Mouse (Mus musculus) midbrain, embryonic 15.5 days (tissue): ENCODE data around the gene Palm3. TPM values are rescaled to one million over a fixed set of nuclear protein-coding genes. Genes with fewer than 3 reads are reported as not detected.
"Not testable (repeated sequence)": the region's sequence is repeated elsewhere in the genome, so short reads cannot be mapped to it uniquely, and the experiment has no call there.

Experiments used
- ATAC-seq: fragments of 200-750 bp; cut with Nextera tagmentation; replicated peaks from 2 replicates; pipeline ENCODE4 v1.8.0; 2017; ENCODE audit warnings: moderate TSS enrichment
- H3K27ac ChIP-seq: fragments of 300-500 bp; sonication (generic); 2 replicates; pipeline ENCODE4 v1.5.1; 2015; ENCODE audit warnings: mild to moderate bottlenecking, inconsistent platforms
- H3K27me3 ChIP-seq: fragments of 300-500 bp; sonication (generic); replicated peaks from 2 replicates; pipeline ENCODE4 v1.6.1; 2015; ENCODE audit warnings: inconsistent platforms
- H3K36me3 ChIP-seq: fragments of 300-500 bp; sonication (generic); replicated peaks from 2 replicates; pipeline ENCODE4 v1.6.1; 2015; ENCODE audit warnings: inconsistent platforms
- H3K4me1 ChIP-seq: fragments of 300-500 bp; sonication (generic); 2 replicates; pipeline ENCODE4 v1.6.1; 2015; ENCODE audit warnings: inconsistent platforms
- H3K4me2 ChIP-seq: fragments of 300-500 bp; sonication (generic); 2 replicates; pipeline ENCODE4 v1.6.1; 2015; ENCODE audit warnings: inconsistent platforms, mild to moderate bottlenecking, moderate library complexity
- H3K4me3 ChIP-seq: fragments of 300-500 bp; sonication (generic); 2 replicates; pipeline ENCODE4 v1.5.1; 2015; ENCODE audit warnings: mild to moderate bottlenecking, inconsistent platforms
- H3K9ac ChIP-seq: fragments of 300-500 bp; sonication (generic); 2 replicates; pipeline ENCODE4 v1.6.1; 2015; ENCODE audit warnings: mild to moderate bottlenecking, inconsistent platforms
- H3K9me3 ChIP-seq: fragments of 300-500 bp; sonication (generic); 2 replicates; pipeline ENCODE4 v1.6.1; 2016; ENCODE audit warnings: inconsistent platforms
- WGBS: fragments of 180-500 bp; shearing (Covaris S2); methylation state at CpG from one replicate; pipeline ENCODE4 v1.1.7; 2015; ENCODE audit warnings: mixed read lengths; 5-methylcytosine and 5-hydroxymethylcytosine counted together
- polyA plus RNA-seq: library from polyadenylated mRNA; unstranded; fragments of >200 nt; fragmentation: Nextera tagmentation; extraction: Ambion mirVana; gene quantifications from 2 replicates; pipeline ENCODE4 v1.2.1, GENCODE M21; 2015

The Palm3 gene
- polyA plus RNA-seq, 1 experiment from 2014 or later = 2.6 TPM

DNA sequence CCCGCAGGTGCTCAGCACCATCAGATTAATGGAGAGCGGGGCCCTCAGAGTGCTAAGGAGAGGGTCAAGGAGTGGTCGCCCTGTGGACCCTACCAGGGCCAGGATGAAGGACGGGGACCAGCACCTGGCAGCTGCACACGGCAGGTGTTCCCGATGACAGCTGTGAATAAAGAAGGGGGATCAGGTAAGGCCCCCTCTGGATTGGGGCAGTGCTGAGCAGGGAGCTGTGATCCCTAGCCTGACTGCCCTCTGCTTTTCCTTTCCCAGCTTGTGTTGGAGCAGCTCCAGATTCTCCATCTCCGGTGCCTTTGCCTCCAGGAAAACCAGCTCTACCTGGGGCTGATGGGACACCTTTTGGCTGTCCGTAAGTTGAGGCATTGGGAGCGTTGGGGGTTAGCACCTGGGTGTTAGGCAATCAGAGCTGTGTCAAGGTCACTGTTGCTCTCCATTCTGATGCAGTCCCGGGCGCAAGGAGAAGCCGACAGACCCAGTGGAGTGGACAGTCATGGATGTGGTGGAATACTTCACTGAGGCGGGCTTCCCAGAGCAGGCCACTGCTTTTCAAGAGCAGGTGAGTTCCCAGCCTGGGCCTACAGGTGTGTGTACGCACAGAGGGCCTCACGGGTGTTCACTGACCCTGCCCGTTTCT lies 22.1 kb upstream of the Palm3 start:
- Histone ChIP-seq H3K9ac (no peak overlapping the region), H3K36me3 (peaks cover 6% of the 10 kb centered on the region; the same call in 1 of the 2 replicates), H3K27me3 (peaks cover 18% of the 10 kb centered on the region), H3K4me2 (peak overlapping the region; percentile 72), H3K4me3 (peak overlapping the region; percentile 80), H3K4me1 (peaks cover 40% of the 10 kb centered on the region), H3K27ac (no peak overlapping the region), H3K9me3 (no peaks in the 10 kb centered on the region)
- no peak for ATAC-seq
- 74% methylated on average over 16 of the region's 16 CpGs for WGBS

GRCm38 (mm10) chr8:83999825-84000224 lies 21.4 kb upstream of the Palm3 start:
- H3K4me2 ChIP-seq = no peak overlapping the region
- WGBS = 89% methylated on average over 2 of the region's 2 CpGs

DNA sequence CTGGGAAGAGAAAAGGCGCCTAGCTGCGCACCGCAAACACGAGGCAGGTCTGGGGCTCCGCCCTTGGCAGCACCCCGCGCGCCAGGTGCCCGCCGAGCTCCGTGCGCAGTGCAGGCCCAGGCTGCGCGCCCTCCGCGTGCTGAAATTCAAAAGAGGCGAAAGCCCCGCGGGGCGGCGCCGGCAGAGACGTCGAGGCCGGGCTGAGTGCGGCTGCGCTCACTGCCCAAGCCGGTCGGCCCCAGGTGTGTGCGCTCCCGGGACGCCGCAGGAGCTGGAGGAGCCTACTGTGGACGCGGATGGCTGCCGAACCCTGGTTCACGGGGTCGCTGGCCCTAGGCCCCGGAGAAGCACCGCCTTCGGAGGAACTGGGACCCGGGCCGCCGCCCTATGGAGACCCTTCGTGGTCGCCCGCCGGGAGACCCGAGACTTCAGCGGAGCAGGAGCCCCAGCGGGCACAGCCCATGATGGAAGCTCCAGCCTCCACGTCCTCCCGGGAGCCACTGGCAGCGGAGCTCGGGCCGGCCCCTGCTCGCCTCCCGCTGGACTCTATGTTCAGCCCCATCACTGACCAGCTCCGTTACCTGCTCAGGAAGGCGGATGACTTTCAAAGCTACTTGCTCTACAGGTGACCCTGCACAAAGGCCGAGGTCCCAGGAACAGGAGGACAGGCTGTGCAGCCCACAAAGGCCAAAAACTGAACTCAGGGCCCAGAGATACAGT lies 19.8 kb upstream of the Palm3 start, which contains the start of gene 1700067K01Rik:
Gene 1700067K01Rik (plus strand): TSS at position 222 of the 720 bp plus-strand sequence.
- 0 out of 2 replicates have a peak within 1 kb of the TSS, but pooled peaks have one; percentile 0 for H3K4me3 ChIP-seq
- no peak within 1 kb of the TSS for H3K9ac ChIP-seq
- no peak for ATAC-seq
- peaks cover 43% of the 10 kb centered on the region for H3K4me1 ChIP-seq
- peaks cover 18% of the 10 kb centered on the region for H3K27me3 ChIP-seq
- H3K9me3 ChIP-seq = no peaks in the 10 kb centered on the region
- peak within 1 kb of the TSS; percentile 23; the same call in 1 of the 2 replicates for H3K4me2 ChIP-seq
- no peaks in the 10 kb centered on the region for H3K36me3 ChIP-seq
- H3K27ac ChIP-seq = no peak within 1 kb of the TSS
- 22% methylated on average over 61 of the region's 61 CpGs for WGBS

More at GRCm38 (mm10) chr8:83999825-84000224, 21.4 kb upstream of the Palm3 start:
- ATAC-seq = no peak
- no peak overlapping the region for H3K4me3 ChIP-seq
- peaks cover 42% of the 10 kb centered on the region for H3K4me1 ChIP-seq
- no peaks in the 10 kb centered on the region for H3K9me3 ChIP-seq
- H3K27me3 ChIP-seq = peaks cover 18% of the 10 kb centered on the region
- H3K27ac ChIP-seq = no peak overlapping the region
- no peak overlapping the region for H3K9ac ChIP-seq
- peaks cover 4% of the 10 kb centered on the region; the same call in 1 of the 2 replicates for H3K36me3 ChIP-seq

- WGBS = 54% methylated on average over 12 of the region's 12 CpGs
- Histone ChIP-seq H3K27me3 (peaks cover 18% of the 10 kb centered on the region), H3K36me3 (no peaks in the 10 kb centered on the region), H3K4me1 (peaks cover 40% of the 10 kb centered on the region), H3K4me2 (no peak overlapping the region), H3K9ac (no peak overlapping the region), H3K27ac (no peak overlapping the region), H3K4me3 (no peak overlapping the region), H3K9me3 (no peaks in the 10 kb centered on the region)
- ATAC-seq = no peak
These were observed 18.2 kb upstream of the Palm3 start for GRCm38 (mm10) chr8:84002957-84003611.

- Histone ChIP-seq H3K4me1 (peaks cover 36% of the 10 kb centered on the region), H3K9ac (no peak overlapping the region), H3K27me3 (peaks cover 18% of the 10 kb centered on the region), H3K36me3 (no peaks in the 10 kb centered on the region), H3K9me3 (no peaks in the 10 kb centered on the region), H3K4me3 (peak overlapping the region; percentile 51), H3K27ac (no peak overlapping the region), H3K4me2 (peak overlapping the region; percentile 95)
- 76% methylated on average over 6 of the region's 6 CpGs for WGBS
- no peak for ATAC-seq
These were observed 17.5 kb upstream of the Palm3 start for GRCm38 (mm10) chr8:84003612-84004246.

DNA sequence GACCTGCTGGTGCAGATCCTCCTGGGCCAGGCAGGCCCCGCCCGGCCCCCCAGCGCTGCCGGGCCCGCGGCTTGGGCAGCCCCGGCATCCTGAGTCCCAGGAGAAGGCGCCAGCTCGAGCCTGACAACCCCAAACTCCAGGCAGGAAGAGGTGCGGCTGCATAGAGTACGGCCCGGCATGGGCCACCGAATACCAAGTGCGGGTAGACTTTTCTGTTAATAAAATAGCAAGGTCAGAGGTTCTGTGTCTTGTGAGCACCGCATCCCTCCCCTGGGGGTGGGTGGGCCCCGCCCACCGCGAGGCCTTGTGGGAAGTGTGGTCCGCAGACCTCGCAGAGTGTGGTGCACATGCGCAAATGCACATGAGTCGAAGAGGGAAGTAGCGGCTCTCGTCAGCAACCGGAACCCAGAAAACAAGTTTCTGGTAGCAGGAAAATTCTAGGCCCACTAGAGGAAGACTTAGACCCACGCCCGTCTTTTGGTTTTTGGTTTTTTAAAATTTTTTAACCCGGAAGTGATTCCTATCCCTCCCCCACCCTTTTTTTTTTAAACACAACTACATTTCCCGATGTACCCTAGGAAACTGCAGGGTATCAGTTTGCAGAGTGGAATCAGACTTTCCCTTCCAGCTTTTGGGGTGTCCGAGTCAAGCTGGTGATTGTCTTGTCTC lies 16.6 kb upstream of the Palm3 start:
- Histone ChIP-seq H3K9me3 (no peaks in the 10 kb centered on the region), H3K4me2 (peak overlapping the region; percentile 95), H3K27me3 (peaks cover 18% of the 10 kb centered on the region), H3K27ac (peak overlapping the region; percentile 64), H3K36me3 (no peaks in the 10 kb centered on the region), H3K9ac (peak overlapping the region; percentile 54), H3K4me1 (peaks cover 27% of the 10 kb centered on the region), H3K4me3 (peak overlapping the region; percentile 51)
- WGBS = under 1% methylated on average over 30 of the region's 30 CpGs
- ATAC-seq = peak; percentile 87

- H3K27me3 ChIP-seq = peaks cover 22% of the 10 kb centered on the region
- H3K4me1 ChIP-seq = peaks cover 31% of the 10 kb centered on the region
- 94% methylated on average over 7 of the region's 7 CpGs for WGBS
- not testable (repeated sequence) for H3K36me3 ChIP-seq, H3K9ac ChIP-seq, ATAC-seq, H3K4me2 ChIP-seq, H3K27ac ChIP-seq, H3K9me3 ChIP-seq, H3K4me3 ChIP-seq
These were observed 15.8 kb upstream of the Palm3 start for GRCm38 (mm10) chr8:84005502-84005901.

- Histone ChIP-seq H3K4me2 (no peak overlapping the region), H3K27ac (no peak overlapping the region), H3K4me3 (no peak overlapping the region), H3K36me3 (no peaks in the 10 kb centered on the region), H3K9ac (no peak overlapping the region), H3K9me3 (no peaks in the 10 kb centered on the region), H3K4me1 (peaks cover 40% of the 10 kb centered on the region), H3K27me3 (peaks cover 33% of the 10 kb centered on the region)
- WGBS = 34% methylated on average over 7 of the region's 7 CpGs
- no peak for ATAC-seq
These were observed 12.9 kb upstream of the Palm3 start for GRCm38 (mm10) chr8:84008362-84008761.

- Histone ChIP-seq H3K9ac (no peak overlapping the region), H3K27ac (no peak overlapping the region), H3K4me3 (no peak overlapping the region), H3K9me3 (no peaks in the 10 kb centered on the region), H3K27me3 (peaks cover 35% of the 10 kb centered on the region), H3K4me2 (peak overlapping the region; percentile 16; the same call in 1 of the 2 replicates), H3K36me3 (no peaks in the 10 kb centered on the region), H3K4me1 (peaks cover 32% of the 10 kb centered on the region)
- ATAC-seq = no peak
- WGBS = under 1% methylated on average over 11 of the region's 11 CpGs
These were observed 11.4 kb upstream of the Palm3 start for GRCm38 (mm10) chr8:84009876-84010275.

DNA sequence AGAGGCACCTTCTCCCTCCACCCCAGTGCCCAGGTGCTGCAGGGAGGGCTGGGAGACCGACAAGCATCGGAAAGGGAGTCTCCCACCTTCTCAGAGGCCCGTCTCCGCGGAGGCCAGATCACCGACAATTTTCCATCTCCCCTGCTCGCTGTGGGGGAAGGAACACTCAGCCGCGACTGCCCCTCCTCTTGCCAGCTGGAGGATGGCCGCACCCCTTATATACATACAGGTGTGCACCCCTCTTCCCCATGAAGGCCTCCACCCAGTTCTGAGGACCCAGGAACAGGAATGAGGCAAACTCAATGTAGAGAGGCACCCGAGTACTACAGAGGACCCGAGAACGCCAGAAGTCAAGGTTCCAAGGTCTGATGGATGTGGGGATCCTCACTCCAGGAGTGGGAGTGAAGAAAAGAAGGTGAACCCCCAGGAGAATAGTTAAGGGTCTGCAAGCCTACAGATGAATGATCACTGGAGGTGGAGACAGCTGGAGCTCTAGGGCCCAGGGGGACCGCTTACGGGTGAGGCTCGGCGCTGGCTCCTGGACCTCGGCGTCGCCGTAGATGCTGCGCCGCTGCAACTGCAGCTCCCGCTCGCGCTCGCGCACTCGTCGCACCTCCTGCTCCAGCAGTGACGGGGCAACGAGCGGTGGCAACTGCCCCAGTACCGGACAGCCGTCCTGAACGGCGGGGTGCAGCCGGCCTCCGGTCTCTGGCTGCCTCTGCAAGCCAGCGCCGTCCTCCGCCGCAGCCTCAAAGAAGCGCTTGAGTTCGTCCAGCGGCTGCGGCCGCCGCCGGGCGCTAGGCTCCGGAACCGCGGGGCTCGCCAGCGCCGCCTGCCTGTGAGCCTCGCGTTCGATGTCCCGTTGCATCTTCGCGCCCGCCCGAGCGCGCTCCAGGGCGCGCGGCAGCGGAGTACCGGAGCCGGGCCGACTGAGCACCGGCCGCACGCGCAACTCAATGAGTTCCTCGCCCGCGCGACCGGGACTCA lies 10.4 kb upstream of the Palm3 start:
- no peaks in the 10 kb centered on the region for H3K9me3 ChIP-seq
- 1% methylated on average over 83 of the region's 83 CpGs for WGBS
- H3K27ac ChIP-seq = no peak overlapping the region
- H3K9ac ChIP-seq = peak overlapping the region; percentile 57
- no peaks in the 10 kb centered on the region for H3K36me3 ChIP-seq
- ATAC-seq = peak; percentile 45
- H3K4me1 ChIP-seq = peaks cover 28% of the 10 kb centered on the region
- peaks cover 35% of the 10 kb centered on the region for H3K27me3 ChIP-seq
- H3K4me2 ChIP-seq = peak overlapping the region; percentile 98
- peak overlapping the region; percentile 54 for H3K4me3 ChIP-seq
